Mouse (Mus musculus) CH12.LX (cell line): ENCODE results near the gene Snai1. TPM values are rescaled to one million over a fixed set of nuclear protein-coding genes. Genes with fewer than 3 reads are reported as not detected.

ENCODE experiments used
- DNase-seq: peaks from one replicate; pipeline ENCODE4 v3.0.0-alpha.2; 2013; ENCODE audit errors: extremely low read depth
- H3K27ac ChIP-seq: 2 replicates; pipeline ENCODE4 v1.5.1; 2012; ENCODE audit warnings: low read depth, mild to moderate bottlenecking, control low read depth, moderate library complexity; ENCODE audit not compliant: insufficient read depth
- H3K27me3 ChIP-seq: replicated peaks from 2 replicates; pipeline ENCODE3; 2012; ENCODE audit warnings: inconsistent platforms
- H3K36me3 ChIP-seq, 2 experiments: replicated peaks in 1 of 2; 2 replicates each; pipeline versions ENCODE3 to v1.6.1; 2012; ENCODE audit warnings: inconsistent platforms in 1 of 2, low read length in 1 of 2, mild to moderate bottlenecking in 1 of 2, mixed read lengths in 1 of 2, moderate library complexity in 1 of 2; ENCODE audit not compliant: control insufficient read depth in 1 of 2, insufficient read depth in 1 of 2
- H3K4me1 ChIP-seq, 2 experiments: 2 replicates each; pipeline ENCODE4 v1.6.1; 2012; ENCODE audit warnings: inconsistent platforms in 1 of 2, moderate library complexity in 1 of 2; ENCODE audit not compliant: insufficient read depth in 2 of 2, control insufficient read depth in 1 of 2
- H3K4me2 ChIP-seq: 2 replicates; pipeline ENCODE4 v1.6.1; 2012; ENCODE audit warnings: low read depth, mild to moderate bottlenecking, control low read depth; ENCODE audit not compliant: poor library complexity, insufficient read depth, severe bottlenecking
- H3K4me3 ChIP-seq, 3 experiments: fragments of 150-350 bp in 1 of 3; sonication (generic) in 1 of 3; replicated peaks in 1 of 3; 2 replicates each; pipeline versions ENCODE3 to v1.5.1; 2011 to 2012; ENCODE audit warnings: low read depth in 2 of 3, low read length in 2 of 3, mild to moderate bottlenecking in 2 of 3, moderate library complexity in 2 of 3, control low read depth in 1 of 3, improper control_type of control experiment in 1 of 3, inconsistent platforms in 1 of 3, mixed read lengths in 1 of 3; ENCODE audit not compliant: poor library complexity in 1 of 3
- H3K79me2 ChIP-seq: replicated peaks from 2 replicates; pipeline ENCODE4 v1.6.1; 2012; ENCODE audit warnings: mild to moderate bottlenecking, moderate library complexity; ENCODE audit not compliant: control insufficient read depth, poor library complexity, insufficient read depth, severe bottlenecking; ENCODE audit errors: extremely low read depth
- H3K9ac ChIP-seq: 2 replicates; pipeline ENCODE4 v1.6.1; 2012; ENCODE audit warnings: low read depth, mild to moderate bottlenecking, control low read depth, moderate library complexity; ENCODE audit not compliant: insufficient read depth
- H3K9me3 ChIP-seq: replicated peaks from 2 replicates; pipeline ENCODE3; 2012; ENCODE audit warnings: low read length, inconsistent platforms, mixed read lengths
- BHLHE40 ChIP-seq: IDR thresholded peaks from 2 replicates; pipeline ENCODE4 v1.6.1; 2011; ENCODE audit warnings: mild to moderate bottlenecking, low read depth, low read length, improper control_type of control experiment
- CHD2 ChIP-seq: IDR thresholded peaks from 2 replicates; pipeline ENCODE4 v1.6.1; 2011; ENCODE audit warnings: low read length, improper control_type of control experiment
- GABPA ChIP-seq: IDR thresholded peaks from 2 replicates; pipeline ENCODE4 v1.6.1; 2012; ENCODE audit warnings: low read depth, low read length, improper control_type of control experiment, inconsistent platforms; ENCODE audit not compliant: insufficient replicate concordance
- JUN ChIP-seq: IDR thresholded peaks from 2 replicates; pipeline ENCODE4 v1.6.1; 2011; ENCODE audit warnings: low read depth, mild to moderate bottlenecking, low read length, improper control_type of control experiment, moderate library complexity; ENCODE audit not compliant: insufficient read depth
- MAX ChIP-seq: IDR thresholded peaks from 2 replicates; pipeline ENCODE4 v1.6.1; 2011; ENCODE audit warnings: low read length, improper control_type of control experiment
- MXI1 ChIP-seq: IDR thresholded peaks from 2 replicates; pipeline ENCODE4 v1.6.1; 2011; ENCODE audit warnings: mild to moderate bottlenecking, low read depth, low read length, improper control_type of control experiment
- TBP ChIP-seq: conservative IDR thresholded peaks from 2 replicates; pipeline ENCODE4 v1.6.1; 2011; ENCODE audit warnings: low read depth, low read length, improper control_type of control experiment
- USF1 ChIP-seq: IDR thresholded peaks from 2 replicates; pipeline ENCODE4 v1.6.1; 2014; ENCODE audit warnings: low read depth, mild to moderate bottlenecking, inconsistent platforms, low read length, improper control_type of control experiment
- ZC3H11A ChIP-seq: IDR thresholded peaks from 2 replicates; pipeline ENCODE4 v1.6.1; 2012; ENCODE audit warnings: low read depth, mild to moderate bottlenecking, inconsistent platforms, low read length, improper control_type of control experiment
- ZMIZ1 ChIP-seq: IDR thresholded peaks from 2 replicates; pipeline ENCODE4 v1.6.1; 2012; ENCODE audit warnings: low read depth, mild to moderate bottlenecking, inconsistent platforms, low read length, improper control_type of control experiment
- ZNF384 ChIP-seq: IDR thresholded peaks from 2 replicates; pipeline ENCODE4 v1.6.1; 2012; ENCODE audit warnings: low read depth, low read length, improper control_type of control experiment, inconsistent platforms
- dilution Hi-C: fragments of 300-500 bp; cut with MboI; formaldehyde crosslinking; loops from 2 replicates; pipeline ENCODE4 v1.14.3; 2020; ENCODE audit warnings: low sequenced_read_pairs; ENCODE audit not compliant: extremely low pct_unique_long_range_greater_than_20kb, extremely low pct_ligation_motif_present
- in situ Hi-C: fragments of 300-500 bp; cut with MboI; formaldehyde crosslinking; loops from 3 replicates; pipeline ENCODE4 v1.14.3; 2019; ENCODE audit warnings: low sequenced_read_pairs, low pct_ligation_motif_present, low pct_unique_long_range_greater_than_20kb, mixed read lengths
- polyA plus RNA-seq: library from polyadenylated mRNA; unstranded; fragments of >175 nt; gene quantifications from 2 replicates; pipeline ENCODE4 v1.2.1, GENCODE M21; 2012; ENCODE audit warnings: low read depth; ENCODE audit not compliant: insufficient read length
- total RNA-seq, 2 experiments: library from RNA; depleted of rRNA; stranded (reverse); fragments of 300-350 nt in 1 of 2; fragments of >200 nt in 1 of 2; gene quantifications; 2 replicates each; pipeline ENCODE4 v1.2.3; 2012 to 2014

Snai1 gene
- total and polyA plus RNA-seq, 3 experiments: 1.6 to 12.6 (median 3.1) TPM

GRCm38 (mm10) chr2:167569934-167570651 is 32.1 kb downstream of the Snai1 start:
- dilution Hi-C loops: no loop called here
- H3K4me3 ChIP-seq: no peak overlapping the region
- no peak overlapping the region for H3K27ac ChIP-seq

GRCm38 (mm10) chr2:167570815-167571214 is 32.8 kb downstream of the Snai1 start:
- TF ChIP-seq ZNF384 (no peak), ZMIZ1 (no peak), USF1 (no peak), TBP (no peak), GABPA (no peak), MXI1 (no peak), MAX (no peak), JUN (no peak)
- no peak overlapping the region for H3K4me3 ChIP-seq
- H3K27ac ChIP-seq: no peak overlapping the region
- dilution Hi-C loops: no loop called here
- no peaks in the 10 kb centered on the region for H3K79me2 ChIP-seq
- DNase-seq: no peak
- in situ Hi-C loops: no loop called here
- H3K9ac ChIP-seq: no peak overlapping the region
- peaks cover 9 to 56% of the 10 kb centered on the region in 2 experiments for H3K36me3 ChIP-seq
- H3K27me3 ChIP-seq: no peaks in the 10 kb centered on the region
- H3K4me1 ChIP-seq: peaks cover 23 to 66% of the 10 kb centered on the region in 2 experiments
- no peak overlapping the region for H3K4me2 ChIP-seq
- no peaks in the 10 kb centered on the region for H3K9me3 ChIP-seq

More at GRCm38 (mm10) chr2:167569934-167570651, 32.1 kb downstream of the Snai1 start:
- Histone ChIP-seq H3K79me2 (no peaks in the 10 kb centered on the region), H3K27me3 (no peaks in the 10 kb centered on the region), H3K9ac (no peak overlapping the region), H3K4me1 (peaks cover 26 to 69% of the 10 kb centered on the region in 2 experiments), H3K4me2 (no peak overlapping the region), H3K36me3 (peaks cover 7 to 48% of the 10 kb centered on the region in 2 experiments), H3K9me3 (no peaks in the 10 kb centered on the region)
- in situ Hi-C loops: no loop called here
- TF ChIP-seq CHD2: no peak
- no peak for TF ChIP-seq ZC3H11A
- TF ChIP-seq BHLHE40: no peak
- DNase-seq: no peak
